Mouse (Mus musculus): ENCODE measurements around the gene Mrap2.

- no peak for TF ChIP-seq CTCF (IDR thresholded peaks at IDR 0.05; ENCODE audit: insufficient read depth, low read depth, low read length)
- TF ChIP-seq POLR2A (IDR thresholded peaks at IDR 0.05; ENCODE audit: insufficient read depth, low read depth, low read length) = no peak
Measured at GRCm38 (mm10) chr9:87145671-87146070, 1.6 kb downstream of the Mrap2 start.

All from olfactory bulb, adult 2 months (tissue).